Mouse (Mus musculus): ENCODE results near the gene Fmc1.

Fmc1 gene

DNA sequence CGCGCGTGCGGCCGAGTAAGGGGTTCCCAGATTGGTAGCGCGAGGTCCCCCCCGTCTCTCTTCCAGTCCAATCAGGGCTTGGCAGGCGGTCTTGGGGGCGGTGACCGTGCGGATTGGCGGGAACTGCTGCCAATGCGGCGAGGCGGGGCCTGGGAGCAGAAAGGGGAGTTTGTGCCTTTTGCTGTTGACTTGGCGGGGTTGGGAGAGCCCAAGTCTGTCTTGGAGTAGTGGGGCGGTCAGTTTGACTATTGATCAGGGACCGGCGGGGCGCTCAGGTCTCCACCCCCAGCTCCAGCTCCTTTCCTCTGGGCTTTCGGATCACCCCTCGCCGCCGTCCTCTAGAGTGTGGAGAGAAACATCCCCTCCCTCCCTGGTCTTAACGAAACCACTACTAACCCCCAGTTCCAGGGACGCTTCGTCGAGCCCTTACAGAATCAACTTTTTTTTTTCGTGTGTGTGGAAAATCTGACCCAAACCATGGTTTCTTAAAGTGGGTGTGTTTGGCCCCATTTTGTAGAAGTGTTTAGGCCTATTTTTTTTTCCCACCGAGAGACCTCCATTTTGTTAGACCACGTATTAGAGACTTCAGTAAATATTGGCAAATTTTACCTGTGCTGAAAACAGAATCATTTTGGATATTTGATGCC is 18.8 kb downstream of the Fmc1 start:
- peak; percentile 98 for DNase-seq (ENCODE audit: extremely low spot score)

DNA sequence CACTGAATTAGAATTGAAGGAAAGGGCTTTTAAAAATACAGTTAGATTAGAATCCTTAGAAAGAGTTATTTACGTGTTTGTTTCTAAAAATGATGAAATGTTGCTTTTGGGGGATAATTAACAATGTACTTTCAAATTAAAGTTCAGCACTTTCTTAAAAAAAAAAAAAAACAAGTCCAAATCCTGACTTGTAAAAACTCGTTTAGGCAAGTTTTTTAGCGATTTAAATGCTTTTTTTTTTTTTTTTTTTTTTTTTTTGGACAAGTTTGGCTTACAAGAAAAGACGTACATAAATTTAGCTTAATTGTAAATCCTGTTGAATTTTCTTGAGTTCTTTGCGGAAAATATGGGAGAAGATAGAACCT is 19.3 kb downstream of the Fmc1 start:
- no peak for DNase-seq (ENCODE audit: extremely low spot score)

DNA sequence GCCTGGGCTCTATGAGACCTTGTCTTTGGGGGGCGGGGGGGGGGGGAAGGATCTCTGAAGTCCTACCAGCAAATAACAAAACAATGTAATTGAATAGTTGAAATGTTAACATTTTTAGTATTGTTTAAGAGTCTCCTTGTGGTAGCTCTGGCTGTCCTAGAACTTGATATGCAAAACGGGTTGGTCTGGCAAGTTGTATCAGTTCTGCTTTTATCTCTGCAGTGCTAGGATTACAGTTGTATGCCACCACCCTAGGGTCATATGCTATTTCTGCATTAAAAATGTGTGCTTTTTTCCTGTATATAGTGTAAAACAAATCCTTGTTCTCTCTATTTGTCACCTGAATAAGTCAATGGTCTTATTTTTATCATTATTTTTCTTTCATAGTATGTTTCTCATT is 42.8 kb downstream of the Fmc1 start:
- DNase-seq (ENCODE audit: extremely low spot score): no peak

DNA sequence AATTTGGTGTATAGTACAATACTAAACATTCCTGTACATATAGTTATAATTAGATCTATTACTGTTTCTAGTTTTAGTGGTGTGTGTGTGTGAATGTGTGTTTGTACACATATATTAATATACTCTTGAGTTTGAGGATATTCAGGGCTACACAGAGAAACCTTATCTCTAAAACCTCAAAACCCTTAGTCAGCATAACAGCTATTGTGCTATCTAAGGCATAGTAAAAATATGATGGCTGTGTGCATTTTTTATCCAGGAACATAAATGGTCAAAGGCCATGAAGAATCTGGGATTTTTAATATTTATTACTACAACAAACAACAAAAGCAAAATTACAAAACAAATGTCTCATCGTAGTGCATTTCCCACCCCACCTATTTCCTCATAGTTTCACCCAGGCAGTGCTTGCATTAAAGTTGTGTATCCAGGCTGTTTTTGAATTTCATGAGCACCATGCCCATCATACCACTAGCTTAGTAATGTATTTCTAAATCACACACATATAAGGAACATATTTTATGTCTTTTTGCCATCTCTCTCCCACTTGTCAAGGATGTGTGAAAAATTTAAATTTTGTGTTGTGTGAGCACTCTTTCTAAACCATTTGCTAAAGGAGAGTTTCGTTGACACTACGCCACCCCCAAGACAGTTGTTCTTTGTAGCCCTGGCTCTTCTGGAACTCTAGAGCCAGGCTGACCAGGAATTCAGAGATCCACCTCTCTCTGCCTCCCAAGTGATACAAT is 47.0 kb downstream of the Fmc1 start:
- DNase-seq (ENCODE audit: extremely low spot score): no peak

DNA sequence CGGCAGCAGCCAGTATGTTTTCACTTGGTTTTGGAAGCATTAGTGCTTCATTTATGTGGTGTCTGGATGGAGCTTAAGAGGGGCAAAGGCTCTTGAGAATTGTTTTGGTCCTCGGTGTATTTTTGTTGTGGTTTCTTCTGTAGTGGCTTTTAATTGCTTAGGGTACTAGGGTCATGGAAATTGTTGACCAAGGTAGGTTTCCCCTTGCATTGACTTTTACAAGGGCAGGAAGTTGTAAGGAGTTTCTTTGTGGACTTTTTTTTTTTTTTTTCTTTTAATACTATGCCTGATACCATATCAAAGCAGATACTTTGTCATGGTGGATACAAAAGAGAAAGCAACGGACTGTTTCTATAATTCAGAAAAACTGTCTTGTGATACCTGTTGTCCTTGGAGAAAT is 48.4 kb downstream of the Fmc1 start:
- no peak for DNase-seq (ENCODE audit: extremely low spot score)

Data from embryo, embryonic 9.5 days (tissue).